Mouse (Mus musculus): ENCODE results near the gene Tnfrsf9.

DNA sequence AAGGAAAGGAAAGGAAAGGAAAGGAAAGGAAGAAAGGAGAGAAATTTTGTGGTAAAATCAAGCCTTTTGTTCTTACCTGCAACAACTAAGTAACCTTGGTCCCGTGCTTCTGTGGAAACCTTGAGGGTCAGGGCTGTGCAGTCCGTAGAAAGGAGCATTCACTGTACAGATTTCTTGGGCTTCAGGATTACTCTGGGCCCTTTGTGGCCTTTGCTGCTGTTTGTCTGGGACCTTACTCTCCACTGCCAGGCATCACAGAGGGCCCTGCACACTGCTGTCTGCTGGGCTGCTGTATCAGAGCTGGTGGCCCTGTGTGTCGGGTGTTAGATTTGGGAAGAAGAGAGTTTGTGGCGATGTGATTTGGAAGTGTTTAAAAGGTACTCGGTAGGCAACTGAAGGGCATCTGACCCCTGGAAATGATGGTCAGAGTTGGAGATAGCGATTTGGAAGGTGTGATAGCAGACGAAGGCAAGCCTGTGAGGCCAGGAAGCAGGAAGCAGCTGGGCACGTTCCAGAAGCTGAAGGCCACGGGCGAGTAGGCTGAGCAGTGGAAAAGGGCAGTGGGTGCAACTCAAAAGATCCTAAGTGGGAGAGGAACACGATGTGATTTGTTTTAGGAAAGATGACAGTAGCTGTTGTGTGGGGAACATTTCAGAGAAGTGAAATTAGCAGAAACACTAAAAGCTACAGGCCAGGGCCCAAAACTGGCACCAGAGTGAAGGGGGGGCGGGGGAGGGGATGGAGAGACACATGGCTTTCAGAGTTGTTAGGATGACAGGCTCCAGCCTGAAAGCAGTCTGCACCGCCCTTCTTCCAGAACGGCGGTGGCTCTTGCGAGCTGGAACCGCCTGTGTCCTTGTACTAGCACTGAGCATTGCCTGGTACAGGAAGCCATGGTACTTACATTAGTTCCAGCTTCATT lies 44.8 kb upstream of the Tnfrsf9 start:
- TF ChIP-seq EP300 (IDR thresholded peaks at IDR 0.05; ENCODE audit: low read depth): no peak
- TF ChIP-seq CTCF (IDR thresholded peaks at IDR 0.05; ENCODE audit: low read depth): no peak

Data from heart, postnatal 0 days (tissue).